Mouse (Mus musculus) left cerebral cortex, postnatal 25 days (tissue): ENCODE measurements at regions not wholly inside any gene's neighbourhood (a gene's known extent, or its start where the extent isn't known, plus 50 kb on each side); places are given as distances from the start of the nearest gene placed in this dataset.

Source experiments
- DNase-seq, 2 experiments: peaks; one replicate each; pipeline ENCODE4 v3.0.0; 2022; ENCODE audit warnings: low spot score in 2 of 2, mixed read lengths in 1 of 2
- intact Hi-C: fragments of 180-260 bp; cut with DNase I; formaldehyde crosslinking; loops from one replicate; pipeline ENCODE4 v1.15.1; 2025

- intact Hi-C loops = no loop called here
- no peak for DNase-seq
Measured at GRCm38 (mm10) chr13:11099586-11099950, 738.9 kb upstream of the Chrm3 start.

GRCm38 (mm10) chr13:11098899-11099585, 738.4 kb upstream of the Chrm3 start:
- intact Hi-C loops = no loop called here
- DNase-seq = no peak

- intact Hi-C loops = loop anchor here (2.0 kb wide), 1 partner anchor 60 kb away; no protein-coding TSS in a partner anchor
- DNase-seq = no peak
Measured at GRCm38 (mm10) chr13:11092911-11093310, 732.3 kb upstream of the Chrm3 start.
